Comparison of ENCODE assay signal across 10 mouse cellular contexts in the genomic region with DNA sequence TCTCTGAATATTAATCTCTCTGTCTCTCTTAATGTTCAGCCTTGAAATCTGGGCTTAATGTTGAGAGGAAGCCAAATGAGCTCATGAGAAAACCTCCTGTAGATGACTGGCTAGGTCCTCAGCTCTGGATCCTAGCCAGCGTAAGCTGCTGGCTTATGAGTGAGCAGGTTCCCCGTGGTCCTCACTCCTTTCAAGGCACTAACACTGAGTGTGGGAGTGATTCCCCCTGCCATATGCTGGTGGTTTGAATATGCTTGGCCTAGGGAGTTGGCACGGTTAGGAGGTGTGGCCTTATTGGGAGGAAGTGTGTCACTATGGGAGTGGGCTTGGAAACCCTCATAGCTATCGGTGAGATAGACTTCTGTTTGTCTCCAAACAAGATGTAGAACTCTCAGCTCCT. TPM values are rescaled to one million over a fixed set of nuclear protein-coding genes. Genes with fewer than 3 reads are reported as not detected.
DNase-seq lines count a peak whose midpoint lies in the region; ATAC-seq and TF ChIP-seq lines count a peak whose summit lies in the region.
"Had no signal": no experiment of that assay in that cellular context is flagged by ENCODE, and none has a peak within 500 bp of the region (broad histone marks: within the 10 kb centered on the region; RNA-seq: fewer than 3 reads in every experiment).

No protein-coding gene starts in this region.

- peak; percentile 40; the same call in 1 of the 2 replicates for ATAC-seq in midbrain, embryonic 15.5 days (replicated peaks)
- ATAC-seq in neural tube, embryonic 14.5 days (ENCODE audit: low read depth), result peak; percentile 39; the same call in 1 of the 2 replicates

- WGBS in midbrain, embryonic 15.5 days, result 76% methylated on average over 4 of the region's 4 CpGs
- 93% methylated on average over 4 of the region's 4 CpGs for WGBS in midbrain, embryonic 10.5 days
- WGBS in neural tube, embryonic 14.5 days, result 73% methylated on average over 4 of the region's 4 CpGs

- H3K27me3 ChIP-seq in midbrain, embryonic 15.5 days (replicated peaks), result no peaks in the 10 kb centered on the region
- no peaks in the 10 kb centered on the region for H3K27me3 ChIP-seq in midbrain, embryonic 10.5 days (ENCODE audit: low read depth, poor library complexity, severe bottlenecking)
- no peaks in the 10 kb centered on the region for H3K27me3 ChIP-seq in neural tube, embryonic 14.5 days (ENCODE audit: control insufficient read depth, insufficient read depth, low read length)
- H3K27me3 ChIP-seq: CH12.LX had no signal

- no peaks in the 10 kb centered on the region for H3K9me3 ChIP-seq in midbrain, embryonic 15.5 days
- H3K9me3 ChIP-seq in midbrain, embryonic 10.5 days (replicated peaks), result no peaks in the 10 kb centered on the region
- H3K9me3 ChIP-seq in neural tube, embryonic 14.5 days (ENCODE audit: control insufficient read depth, low read length), result no peaks in the 10 kb centered on the region

- H3K4me1 ChIP-seq in midbrain, embryonic 15.5 days, result peaks cover 27% of the 10 kb centered on the region
- H3K4me1 ChIP-seq in midbrain, embryonic 10.5 days, result peaks cover 19% of the 10 kb centered on the region
- H3K4me1 ChIP-seq in neural tube, embryonic 14.5 days (ENCODE audit: control insufficient read depth, insufficient read depth, low read length), result peaks cover 11% of the 10 kb centered on the region; the same call in 1 of the 2 replicates

- intact Hi-C loops in gastrocnemius, adult 2 months (cut with DNase I), result no loop called here
- intact Hi-C loops in gastrocnemius, postnatal 14 days (cut with DNase I; ENCODE audit: low total_unique reads), result no loop called here

- H3K9ac ChIP-seq in midbrain, embryonic 15.5 days, result no peak overlapping the region
- H3K9ac ChIP-seq in neural tube, embryonic 14.5 days (replicated peaks; ENCODE audit: low read depth, low read length), result no peak overlapping the region

- H3K36me3 ChIP-seq in midbrain, embryonic 15.5 days (replicated peaks), result no peaks in the 10 kb centered on the region
- peaks cover 13% of the 10 kb centered on the region for H3K36me3 ChIP-seq in midbrain, embryonic 10.5 days
- H3K36me3 ChIP-seq in neural tube, embryonic 14.5 days (ENCODE audit: control insufficient read depth, insufficient read depth, low read length), result no peaks in the 10 kb centered on the region

- DNase-seq in gastrocnemius, adult 2 months, result peak; percentile 41
- no peak for DNase-seq in gastrocnemius, postnatal 14 days
- no peak for DNase-seq in midbrain, embryonic 10.5 days (ENCODE audit: low spot score)
- DNase-seq in cerebellum, postnatal 25 days, result peak; percentile 70 to 82
- DNase-seq in thymus, postnatal 36 days, result no peak
- no peak for DNase-seq in right cerebral cortex, postnatal 14 days

- no peak for TF ChIP-seq CTCF in gastrocnemius, adult 2 months (IDR thresholded peaks at IDR 0.05)

- H3K4me3 ChIP-seq in gastrocnemius, adult 2 months, result no peak overlapping the region
- no peak overlapping the region for H3K4me3 ChIP-seq in midbrain, embryonic 15.5 days
- no peak overlapping the region for H3K4me3 ChIP-seq in midbrain, embryonic 10.5 days
- H3K4me3 ChIP-seq in neural tube, embryonic 14.5 days (ENCODE audit: low read depth, low read length), result no peak overlapping the region

- no peak overlapping the region for H3K4me2 ChIP-seq in midbrain, embryonic 15.5 days
- H3K4me2 ChIP-seq in neural tube, embryonic 14.5 days (ENCODE audit: low read depth, low read length), result no peak overlapping the region

- 0 out of 2 replicates have a peak overlapping the region, but pooled peaks have one; percentile 43 for H3K27ac ChIP-seq in gastrocnemius, adult 2 months
- no peak overlapping the region for H3K27ac ChIP-seq in midbrain, embryonic 15.5 days
- no peak overlapping the region for H3K27ac ChIP-seq in midbrain, embryonic 10.5 days (replicated peaks)
- no peak overlapping the region for H3K27ac ChIP-seq in neural tube, embryonic 14.5 days (ENCODE audit: low read depth, low read length)
- H3K27ac ChIP-seq: kidney, postnatal 0 days had no signal

RNA-seq across cellular contexts. Expression of gene Dyrk1a, which starts 55.1 kb away (rescaled TPM):
- 10 to 100 TPM; 94.4 to 98.0 TPM for total RNA-seq in gastrocnemius, adult 2 months (2021)
- total RNA-seq in gastrocnemius, postnatal 14 days (2021), result 10 to 100 TPM; 60.6 to 66.2 TPM
- 11.1 and 11.7 TPM in 2 replicates for polyA plus RNA-seq in midbrain, embryonic 15.5 days (2015; fragmentation: Nextera tagmentation; extraction: Ambion mirVana)
- 9.6 and 10.1 TPM in 2 replicates for polyA plus RNA-seq in midbrain, embryonic 10.5 days (2016; fragmentation: Nextera tagmentation; extraction: Ambion mirVana)
- polyA plus RNA-seq in neural tube, embryonic 14.5 days (2014; fragmentation: Nextera tagmentation; extraction: Ambion mirVana), result 13.9 and 15.9 TPM in 2 replicates

Comparison
In these comparisons a context has a peak if more than half of its experiments do, and no peak if none do; other contexts are left out.
1. DNase-seq: peak in gastrocnemius, adult 2 months (single experiment) and cerebellum, postnatal 25 days (2 of 2); none in gastrocnemius, postnatal 14 days (single experiment), midbrain, embryonic 10.5 days (single experiment), thymus, postnatal 36 days (0 of 2) and right cerebral cortex, postnatal 14 days (single experiment).